Mouse (Mus musculus): ENCODE data around the gene Mmadhc.

The Mmadhc gene

DNA sequence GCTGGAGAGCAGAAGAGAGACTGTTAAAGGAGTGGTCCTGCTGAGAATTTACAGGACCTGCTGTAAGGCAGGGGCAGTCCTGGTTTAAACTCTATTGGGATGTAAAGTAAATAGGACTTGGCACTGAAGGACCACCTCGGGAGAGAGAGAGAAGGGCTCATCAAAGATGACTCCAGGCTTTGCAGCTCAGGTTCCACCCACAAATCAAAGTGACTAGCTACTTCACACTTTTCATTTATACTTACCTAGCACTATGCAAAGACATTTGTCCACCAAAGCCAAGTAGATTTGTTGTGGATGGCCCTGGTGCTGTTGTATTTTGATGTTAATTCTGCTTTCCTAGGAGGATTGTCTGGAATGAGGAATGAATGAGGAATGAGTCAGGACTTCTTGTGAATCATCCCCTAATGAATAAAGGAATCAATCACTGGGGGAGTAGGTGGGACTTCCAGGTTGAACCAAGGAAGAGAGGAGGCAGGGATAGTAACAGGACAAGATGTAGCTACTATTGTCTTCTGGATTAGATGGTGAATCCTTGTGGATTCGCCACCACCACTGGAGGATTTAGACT, 31.3 kb downstream of the Mmadhc start:
- DNase-seq (ENCODE audit: low spot score) = no peak

DNA sequence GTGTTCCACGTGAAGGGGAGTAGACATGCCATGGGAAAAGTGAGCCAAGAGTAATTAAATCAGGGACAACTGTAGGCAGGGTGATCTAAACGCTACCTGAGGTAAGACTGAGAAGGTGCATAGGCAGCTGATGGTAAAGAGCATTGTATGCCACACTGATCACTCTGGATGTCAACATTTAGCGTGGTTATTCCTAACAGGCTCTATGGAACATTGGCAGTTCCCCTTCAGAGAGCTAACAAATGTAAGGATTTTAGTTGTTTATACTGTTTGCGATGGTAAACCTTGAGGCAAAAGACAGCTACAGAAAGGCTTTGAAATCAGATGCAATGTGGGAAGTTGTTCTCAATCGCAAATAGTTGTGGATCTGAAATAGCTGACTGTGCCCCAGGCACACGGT, 32.5 kb downstream of the Mmadhc start:
- no peak for DNase-seq (ENCODE audit: low spot score)

DNA sequence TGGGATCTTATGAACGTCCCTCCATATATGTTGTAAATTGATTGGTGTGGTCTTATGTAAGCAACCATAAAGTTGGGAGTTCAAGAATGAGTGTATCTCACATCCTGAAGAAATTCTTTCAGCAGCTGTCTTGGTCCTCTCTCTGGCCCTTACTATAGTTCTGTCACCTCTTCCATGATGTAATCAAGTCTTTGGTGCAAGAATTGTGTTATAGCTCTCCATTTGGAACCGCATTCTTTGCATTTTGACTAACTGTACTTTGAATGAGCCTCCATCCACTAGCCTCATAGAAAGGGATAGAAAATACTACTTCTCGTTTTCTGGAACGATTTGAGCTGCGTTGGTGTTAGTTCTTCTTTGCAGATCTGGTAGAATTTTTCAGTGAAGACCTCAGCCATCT, 41.6 kb downstream of the Mmadhc start:
- no peak for DNase-seq (ENCODE audit: low spot score)

DNA sequence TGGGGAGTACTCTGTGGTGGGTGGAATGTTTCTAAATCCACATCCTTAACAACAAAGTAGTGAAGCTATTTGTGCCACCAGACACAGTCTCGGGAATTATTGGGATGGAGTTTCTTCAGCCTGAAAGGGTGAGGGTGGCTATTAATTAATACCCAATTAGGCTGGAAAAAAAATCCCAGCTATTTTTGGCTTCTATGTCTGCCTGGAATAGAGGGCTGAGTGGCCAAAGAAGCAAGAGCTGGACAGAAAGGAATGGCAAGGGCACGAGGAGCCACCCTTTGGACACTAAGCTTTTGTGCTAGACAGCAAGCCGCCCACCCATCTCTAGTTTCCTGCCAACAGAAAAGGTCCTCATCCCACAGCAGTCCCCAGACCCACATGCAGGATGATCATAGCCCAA, 48.0 kb downstream of the Mmadhc start:
- DNase-seq (ENCODE audit: low spot score) = no peak

DNA sequence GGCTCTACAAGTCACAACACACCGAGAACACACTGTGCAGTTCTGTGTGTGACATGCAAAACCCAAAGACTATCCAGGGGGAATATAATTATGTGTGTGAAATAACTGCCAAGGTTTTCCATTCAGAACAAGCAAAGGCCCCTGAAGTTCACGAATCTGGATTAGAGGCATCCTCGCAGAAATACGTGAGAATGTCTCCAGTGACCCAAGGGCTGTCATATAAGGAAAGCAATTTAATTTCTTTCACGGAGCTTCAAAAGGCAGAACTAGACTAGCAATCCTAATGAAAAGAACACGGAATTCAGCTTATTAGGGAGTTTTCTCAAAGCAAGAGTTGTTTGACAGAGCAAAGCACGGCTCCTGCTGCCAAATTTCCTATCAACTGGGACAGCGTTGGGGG, 63.1 kb downstream of the Mmadhc start:
- no peak for DNase-seq (ENCODE audit: low spot score)

Measured in urinary bladder, postnatal 10 days (tissue).